In genomic region chr11:53229011-53229410, GRCm38 (mm10) we compare ENCODE assay signal across 16 mouse cellular contexts.
DNase-seq lines count a peak whose midpoint lies in the region; ATAC-seq lines count a peak whose summit lies in the region.
"Had no signal": no experiment of that assay in that cellular context is flagged by ENCODE, and none has a peak within 500 bp of the region (broad histone marks: within the 10 kb centered on the region; RNA-seq: fewer than 3 reads in every experiment).

No protein-coding gene starts in this region.

- intact Hi-C loops in left cerebral cortex, postnatal 36 days (cut with DNase I): no loop called here

- peak; percentile 96 for ATAC-seq in frontal cortex, adult (ENCODE audit: low TSS enrichment)
- ATAC-seq: activated CD4-positive, CD25-positive, alpha-beta regulatory T cell, adult 4 months; intestine, postnatal 0 days; liver, postnatal 0 days had no signal

- DNase-seq in frontal cortex, postnatal 10 days (ENCODE audit: low spot score in 2 of 2): no peak
- DNase-seq in brain, adult 2 months (ENCODE audit: low read depth, low spot score): peak; percentile 85
- DNase-seq in layer of hippocampus, adult 8-10 months (ENCODE audit: low spot score in 2 of 2): peak; percentile 42 to 55
- peak; percentile 64 to 65 for DNase-seq in left cerebral cortex, postnatal 36 days (ENCODE audit: low spot score in 2 of 2)
- DNase-seq in kidney, postnatal 10 days: no peak
- DNase-seq in heart, adult 11 months: no peak
- no peak for DNase-seq in cerebellum, adult 18-20 months
- DNase-seq: adrenal gland, postnatal 25 days; cerebellum, adult 2 months; gastrocnemius, adult 2 months; liver, postnatal 0 days; lung, postnatal 10 days; thymus, postnatal 14 days had no signal

Comparison
In these comparisons a context has a peak if more than half of its experiments do, and no peak if none do; other contexts are left out.
1. DNase-seq: peak in brain, adult 2 months (single experiment), layer of hippocampus, adult 8-10 months (2 of 2) and left cerebral cortex, postnatal 36 days (2 of 2); none in frontal cortex, postnatal 10 days (0 of 2), kidney, postnatal 10 days (single experiment), heart, adult 11 months (single experiment) and cerebellum, adult 18-20 months (0 of 2).